Mouse (Mus musculus) frontal cortex, adult (tissue): ENCODE results near the gene Alg11.

Experiments
- ATAC-seq: cut with Nextera tagmentation; 2 replicates; pipeline ENCODE4 v1.9.2; 2017; ENCODE audit warnings: mild to moderate bottlenecking, moderate library complexity, mixed read lengths; ENCODE audit not compliant: low TSS enrichment

Alg11 gene

GRCm38 (mm10) chr8:22060446-22060889, at the start of gene Alg11:
Gene Alg11 (plus strand): TSS chr8:22060721.
- peak; percentile 100 for ATAC-seq

DNA sequence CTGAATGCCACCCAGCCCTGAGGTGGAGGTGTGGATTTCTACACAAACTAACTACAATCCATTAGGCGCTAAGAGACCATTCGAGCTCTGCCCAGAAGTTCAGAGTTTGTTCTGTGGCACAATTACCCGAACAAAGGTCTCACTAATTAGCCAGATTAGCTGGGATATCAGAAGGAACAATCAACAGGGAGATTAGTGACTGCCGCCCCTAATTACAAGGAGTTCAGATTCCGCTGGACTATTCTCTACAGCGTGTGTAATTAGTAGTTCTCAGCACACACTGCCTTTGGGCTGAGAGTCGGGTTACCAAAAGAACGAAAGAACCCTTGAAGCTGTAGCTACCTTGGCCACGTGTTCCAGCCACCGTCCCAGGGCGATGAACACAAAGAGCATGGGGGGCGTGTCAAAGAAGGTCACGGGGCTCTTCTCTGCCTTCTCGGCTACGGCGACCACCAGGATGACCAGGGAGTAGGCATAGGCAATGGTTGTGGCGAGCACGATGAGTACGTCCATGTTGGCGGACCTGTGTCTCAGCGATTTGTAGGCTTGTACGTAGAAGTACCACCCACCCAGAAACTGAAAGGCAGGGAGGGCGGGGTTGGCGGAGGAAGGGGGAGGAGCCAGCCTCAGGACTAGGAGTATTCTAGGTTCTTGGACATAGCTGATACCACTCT, 47.4 kb upstream of the Alg11 start:
- ATAC-seq: peak; percentile 47; the same call in 1 of the 2 replicates

GRCm38 (mm10) chr8:22017731-22018130, 42.8 kb upstream of the Alg11 start:
- no peak for ATAC-seq

- ATAC-seq: no peak
Measured at GRCm38 (mm10) chr8:22019498-22019897, 41.0 kb upstream of the Alg11 start.

DNA sequence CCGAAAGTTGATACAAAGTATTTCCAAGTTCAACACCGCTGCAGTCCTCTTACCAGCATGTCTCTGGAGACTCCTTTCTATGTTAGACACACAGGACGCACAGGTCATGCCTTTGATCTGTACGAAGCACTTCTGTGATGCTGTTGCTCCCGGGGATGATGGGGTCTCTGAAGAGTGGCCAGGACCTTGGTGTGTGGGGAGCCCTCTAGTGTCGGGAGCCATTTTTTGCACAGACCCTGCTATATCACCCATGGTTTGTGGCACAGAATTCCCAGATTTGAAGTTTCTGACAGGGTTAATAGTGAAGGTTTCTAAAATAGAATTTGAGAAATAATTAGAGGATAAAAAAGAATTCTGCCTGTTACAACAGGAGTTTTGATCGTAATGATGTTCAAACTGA, 38.3 kb upstream of the Alg11 start:
- ATAC-seq: no peak

- no peak for ATAC-seq
Measured at GRCm38 (mm10) chr8:22025241-22025640, 35.3 kb upstream of the Alg11 start.

GRCm38 (mm10) chr8:22028973-22029372, 31.5 kb upstream of the Alg11 start:
- ATAC-seq: no peak

DNA sequence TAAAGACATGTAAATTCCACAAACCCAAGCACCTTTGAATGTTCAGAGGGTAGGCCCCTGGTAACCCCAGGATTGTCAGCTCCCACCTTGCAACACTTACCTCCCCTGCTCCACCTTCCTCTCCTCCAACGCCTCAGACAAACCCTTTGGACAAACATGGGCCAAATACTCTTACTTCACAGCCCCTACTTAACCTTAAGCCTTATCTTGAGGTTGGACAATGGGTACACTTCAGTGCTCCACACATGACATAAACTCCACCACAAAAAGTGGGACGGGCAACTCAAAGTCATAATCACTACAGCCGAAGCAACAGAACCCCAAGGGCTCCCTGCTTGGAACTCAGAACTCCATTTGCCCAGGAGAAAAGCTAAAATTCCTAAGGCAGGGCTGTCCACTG, 29.5 kb upstream of the Alg11 start:
- no peak for ATAC-seq

- ATAC-seq: no peak
Measured at GRCm38 (mm10) chr8:22036137-22036536, 24.4 kb upstream of the Alg11 start.

GRCm38 (mm10) chr8:22037022-22037421, 23.5 kb upstream of the Alg11 start:
- no peak for ATAC-seq

GRCm38 (mm10) chr8:22039468-22040152, 20.9 kb upstream of the Alg11 start:
- ATAC-seq: no peak

DNA sequence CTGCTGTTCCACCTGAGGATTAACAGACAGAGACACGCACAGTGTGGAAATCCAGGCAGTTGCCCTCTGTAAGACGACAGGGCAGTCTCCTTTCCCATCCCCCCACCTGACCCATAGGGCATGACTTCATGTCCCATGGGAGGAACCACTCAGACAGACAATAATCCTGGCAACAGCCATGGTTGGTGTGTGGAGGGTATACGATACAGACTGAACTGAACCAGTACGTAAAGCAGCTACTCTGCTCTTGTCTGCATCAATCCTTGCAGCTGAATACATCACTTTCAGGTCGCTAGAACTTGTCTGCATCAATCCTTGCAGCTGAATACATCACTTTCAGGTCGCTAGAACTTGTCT, 20.4 kb upstream of the Alg11 start:
- ATAC-seq: no peak

GRCm38 (mm10) chr8:22042515-22042914, 18.0 kb upstream of the Alg11 start:
- ATAC-seq: no peak

DNA sequence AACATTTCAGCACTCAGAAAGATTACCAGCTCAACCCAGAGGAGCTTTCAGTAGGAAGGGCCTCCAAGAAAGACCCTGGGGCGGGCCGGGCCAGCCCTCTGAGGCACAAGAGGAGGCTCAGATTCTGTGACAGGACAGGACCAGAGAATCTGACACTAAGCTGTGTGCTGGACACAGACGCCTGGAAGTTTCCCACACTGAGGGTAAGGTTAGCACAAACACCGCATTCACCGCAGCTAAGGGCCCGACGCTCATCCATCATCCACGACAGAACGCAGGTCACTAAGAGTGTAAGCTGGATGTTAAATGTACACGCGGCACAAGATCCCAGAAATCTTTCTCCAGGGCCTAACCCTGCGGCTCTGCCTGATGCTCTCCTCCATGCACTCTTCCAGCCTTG, 16.8 kb upstream of the Alg11 start:
- no peak for ATAC-seq

- peak; percentile 77 for ATAC-seq
Measured at GRCm38 (mm10) chr8:22047699-22048464, 12.6 kb upstream of the Alg11 start.

- ATAC-seq: no peak
Measured at GRCm38 (mm10) chr8:22054674-22055491, 5.6 kb upstream of the Alg11 start.

DNA sequence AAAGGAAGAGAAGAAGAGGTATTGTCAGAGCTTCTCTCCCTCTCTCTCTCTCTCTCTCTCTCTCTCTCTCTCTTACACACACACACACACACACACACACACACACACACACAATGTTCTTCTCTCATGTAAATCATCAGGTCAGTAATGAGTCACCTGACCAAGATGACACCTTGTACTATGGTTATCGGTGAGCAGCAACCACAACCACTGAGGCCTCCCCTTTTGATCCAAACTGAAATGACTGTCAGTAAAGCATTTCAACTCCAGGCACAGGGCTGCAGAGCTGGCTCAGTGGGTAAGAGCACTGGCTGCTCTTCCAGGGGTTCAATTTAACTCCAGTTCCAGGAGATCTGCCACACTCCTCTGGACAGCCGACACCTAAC, 5.0 kb upstream of the Alg11 start:
- ATAC-seq: no peak

- ATAC-seq: no peak
Measured at GRCm38 (mm10) chr8:22056850-22057249, 3.7 kb upstream of the Alg11 start.

GRCm38 (mm10) chr8:22058368-22058767, 2.2 kb upstream of the Alg11 start:
- ATAC-seq: no peak

DNA sequence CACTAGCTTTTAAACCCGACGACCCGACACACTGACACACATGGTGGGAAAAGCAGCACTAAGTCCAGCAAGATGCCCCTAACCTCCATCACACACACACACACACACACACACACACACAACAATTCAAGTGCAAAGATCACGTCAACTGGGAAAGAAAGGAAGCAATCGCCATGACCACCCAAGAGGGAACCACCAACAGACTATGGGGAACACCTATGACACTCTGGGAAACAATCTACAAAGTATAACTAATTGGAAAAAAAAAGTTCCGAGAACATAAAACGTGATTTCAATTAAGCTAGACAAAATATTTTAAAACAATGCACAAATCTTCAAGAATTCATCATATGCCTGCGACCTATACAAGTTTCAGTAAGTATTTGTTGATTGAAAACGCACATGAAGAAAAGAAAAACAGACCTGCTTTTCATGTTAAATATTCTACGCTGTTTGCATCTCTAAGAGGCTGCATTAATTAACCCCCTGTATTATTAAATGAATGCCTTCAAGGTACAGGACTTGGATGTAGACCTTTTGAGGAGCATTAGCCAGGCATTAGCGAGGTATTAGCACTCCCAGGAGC, 1.3 kb upstream of the Alg11 start:
- ATAC-seq: no peak

DNA sequence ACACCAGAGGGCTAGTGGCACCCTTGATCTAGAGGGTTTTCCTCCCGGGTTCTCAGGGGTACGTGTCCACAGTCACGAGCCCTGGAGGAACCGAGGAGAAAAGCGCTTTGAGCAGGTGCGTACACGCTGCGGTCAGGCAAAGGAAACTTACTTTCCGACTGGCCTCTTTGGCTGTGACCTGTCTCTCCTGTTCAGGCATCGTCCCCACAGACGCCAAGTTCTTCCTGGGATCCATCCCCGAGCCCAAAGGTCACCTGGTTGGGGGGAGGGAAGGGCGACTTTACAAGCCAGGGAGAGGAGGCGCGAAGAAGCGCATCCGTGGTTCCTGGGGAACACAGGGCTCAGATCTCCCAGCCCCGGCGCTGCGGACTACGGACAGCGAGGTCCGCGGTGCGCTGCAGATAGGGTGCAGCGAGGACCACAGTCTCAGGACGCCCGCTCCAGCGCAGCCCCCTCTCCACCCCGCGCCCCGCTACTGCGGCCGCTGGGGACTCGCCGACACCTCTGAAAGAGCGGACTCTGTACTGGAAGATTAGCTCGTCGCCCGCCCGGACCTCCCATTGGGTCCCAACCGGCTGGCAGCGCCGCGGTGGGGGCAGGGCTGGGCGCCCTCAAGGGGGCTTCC, 588 bp upstream of the Alg11 start, which contains the start of gene Atp7b:
Gene Atp7b (minus strand): TSS at position 485 of the 625 bp plus-strand sequence.
- peak; percentile 64 for ATAC-seq
